Comparison of ENCODE assay signal across 12 mouse cellular contexts in genomic region chr12:89699469-89699868, GRCm38 (mm10).
DNase-seq lines count a peak whose midpoint lies in the region; ATAC-seq and TF ChIP-seq lines count a peak whose summit lies in the region.
"Had no signal": no experiment of that assay in that cellular context is flagged by ENCODE, and none has a peak within 500 bp of the region (broad histone marks: within the 10 kb centered on the region; RNA-seq: fewer than 3 reads in every experiment).

No protein-coding gene starts in this region.

- 3% methylated on average over 4 of the region's 4 CpGs for WGBS in forebrain, embryonic 12.5 days

- H3K27ac ChIP-seq in forebrain, embryonic 12.5 days = no peak overlapping the region
- peak overlapping the region; percentile 59 for H3K27ac ChIP-seq in layer of hippocampus, adult 2 months
- H3K27ac ChIP-seq: heart, embryonic 15.5 days; lung, embryonic 15.5 days; stomach, postnatal 0 days had no signal

- H3K27me3 ChIP-seq in forebrain, embryonic 12.5 days = 0 out of 2 replicates have a peak, but pooled peaks cover 4% of the 10 kb centered on the region
- H3K27me3 ChIP-seq: heart, embryonic 15.5 days; lung, embryonic 15.5 days had no signal

- peak; percentile 12 for DNase-seq in layer of hippocampus, adult 11-12 months (ENCODE audit: low spot score)
- no peak for DNase-seq in layer of hippocampus, adult 9-10 months (ENCODE audit: low spot score)
- DNase-seq in layer of hippocampus, adult 2 months (ENCODE audit: low spot score in 2 of 2) = peak; percentile 55 to 61
- peak; percentile 4 for DNase-seq in retina, postnatal 1 day
- DNase-seq in gastrocnemius, adult 8-10 months (ENCODE audit: low spot score in 2 of 2) = no peak
- no peak for DNase-seq in gastrocnemius, postnatal 14 days
- DNase-seq in thymus, postnatal 10 days (ENCODE audit: low spot score in 2 of 2) = no peak

- no peaks in the 10 kb centered on the region for H3K36me3 ChIP-seq in forebrain, embryonic 12.5 days (replicated peaks)
- H3K36me3 ChIP-seq: heart, embryonic 15.5 days; lung, embryonic 15.5 days had no signal

- intact Hi-C loops in gastrocnemius, postnatal 14 days (cut with DNase I; ENCODE audit: low total_unique reads) = no loop called here

- TF ChIP-seq CTCF in layer of hippocampus, adult 2 months (conservative IDR thresholded peaks at IDR 0.05) = no peak

- no peak overlapping the region for H3K4me3 ChIP-seq in forebrain, embryonic 12.5 days (replicated peaks)
- peak overlapping the region; percentile 17; the same call in 1 of the 2 replicates for H3K4me3 ChIP-seq in layer of hippocampus, adult 2 months
- H3K4me3 ChIP-seq: heart, embryonic 15.5 days; lung, embryonic 15.5 days had no signal

- H3K4me2 ChIP-seq in forebrain, embryonic 12.5 days = no peak overlapping the region
- H3K4me2 ChIP-seq: heart, embryonic 15.5 days; lung, embryonic 15.5 days had no signal

- no peak overlapping the region for H3K9ac ChIP-seq in forebrain, embryonic 12.5 days
- H3K9ac ChIP-seq: heart, embryonic 15.5 days; lung, embryonic 15.5 days had no signal

- H3K4me1 ChIP-seq in forebrain, embryonic 12.5 days = peaks cover 15% of the 10 kb centered on the region; the same call in 1 of the 2 replicates
- H3K4me1 ChIP-seq: heart, embryonic 15.5 days; lung, embryonic 15.5 days had no signal

- ATAC-seq in forebrain, embryonic 12.5 days (ENCODE audit: low FRiP score) = peak; percentile 69
- ATAC-seq: hindbrain, embryonic 16.5 days had no signal

- no peaks in the 10 kb centered on the region for H3K9me3 ChIP-seq in forebrain, embryonic 12.5 days
- H3K9me3 ChIP-seq: heart, embryonic 15.5 days; lung, embryonic 15.5 days had no signal

Comparison
In these comparisons a context has a peak if more than half of its experiments do, and no peak if none do; other contexts are left out.
1. DNase-seq: peak in layer of hippocampus, adult 11-12 months (single experiment), layer of hippocampus, adult 2 months (2 of 2) and retina, postnatal 1 day (single experiment); none in layer of hippocampus, adult 9-10 months (single experiment), gastrocnemius, adult 8-10 months (0 of 2), gastrocnemius, postnatal 14 days (single experiment) and thymus, postnatal 10 days (0 of 2).